In the genomic region with DNA sequence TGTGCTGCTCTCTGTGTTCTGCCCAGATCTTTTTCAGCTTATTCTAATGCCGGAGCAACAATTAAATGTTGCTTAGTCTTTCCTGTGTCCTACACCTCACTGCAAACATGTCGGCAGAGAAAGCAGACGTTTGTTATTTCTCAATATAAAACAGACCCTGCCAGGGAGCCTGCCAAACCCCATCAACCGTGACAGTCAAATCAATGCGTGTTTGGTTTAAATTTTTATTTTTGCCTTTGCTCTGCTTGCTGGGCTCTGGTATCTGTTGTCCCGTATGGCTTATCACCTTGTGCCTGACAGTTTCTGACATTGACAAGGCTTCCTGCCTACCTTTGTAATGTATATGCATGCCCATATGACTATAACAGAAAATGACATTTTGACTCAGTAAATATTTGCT, we compare ENCODE assay signal across 19 mouse cellular contexts.
DNase-seq lines count a peak whose midpoint lies in the region; ATAC-seq and TF ChIP-seq lines count a peak whose summit lies in the region.
"Had no signal": no experiment of that assay in that cellular context is flagged by ENCODE, and none has a peak within 500 bp of the region (broad histone marks: within the 10 kb centered on the region; RNA-seq: fewer than 3 reads in every experiment).

No protein-coding gene starts in this region.

- H3K4me2 ChIP-seq in hindbrain, embryonic 14.5 days (replicated peaks) = no peak overlapping the region
- no peak overlapping the region for H3K4me2 ChIP-seq in hindbrain, postnatal 0 days (ENCODE audit: low read depth, low read length)
- no peak overlapping the region for H3K4me2 ChIP-seq in embryonic facial prominence, embryonic 12.5 days (replicated peaks)
- peak overlapping the region; percentile 23; the same call in 1 of the 2 replicates for H3K4me2 ChIP-seq in midbrain, embryonic 14.5 days (ENCODE audit: low read length)
- H3K4me2 ChIP-seq: limb, embryonic 15.5 days; lung, embryonic 14.5 days had no signal

- no peaks in the 10 kb centered on the region for H3K36me3 ChIP-seq in hindbrain, embryonic 14.5 days (replicated peaks; ENCODE audit: control insufficient read depth, insufficient read depth)
- H3K36me3 ChIP-seq in hindbrain, postnatal 0 days (ENCODE audit: insufficient read depth, low read length) = no peaks in the 10 kb centered on the region
- no peaks in the 10 kb centered on the region for H3K36me3 ChIP-seq in embryonic facial prominence, embryonic 12.5 days
- H3K36me3 ChIP-seq in midbrain, embryonic 14.5 days (ENCODE audit: control insufficient read depth, insufficient read depth, low read length) = no peaks in the 10 kb centered on the region
- no peaks in the 10 kb centered on the region for H3K36me3 ChIP-seq in thymus, adult 2 months (ENCODE audit: control insufficient read depth, insufficient read depth, low read length)
- H3K36me3 ChIP-seq: G1E; limb, embryonic 15.5 days had no signal

- H3K27ac ChIP-seq in hindbrain, embryonic 14.5 days = peak overlapping the region; percentile 65
- H3K27ac ChIP-seq in hindbrain, postnatal 0 days = no peak overlapping the region
- 0 out of 2 replicates have a peak overlapping the region, but pooled peaks have one; percentile 12 for H3K27ac ChIP-seq in embryonic facial prominence, embryonic 12.5 days
- H3K27ac ChIP-seq in midbrain, embryonic 14.5 days (replicated peaks; ENCODE audit: low read depth, low read length) = peak overlapping the region; percentile 71
- no peak overlapping the region for H3K27ac ChIP-seq in thymus, adult 2 months (ENCODE audit: control insufficient read depth, insufficient read depth, low read length)
- H3K27ac ChIP-seq: kidney, postnatal 0 days; left cerebral cortex, adult 2 months; limb, embryonic 15.5 days; macrophage had no signal

- TF ChIP-seq POLR2A in thymus, adult 2 months (IDR thresholded peaks at IDR 0.05; ENCODE audit: control insufficient read depth, extremely low read depth, insufficient read depth, low read length, poor library complexity) = no peak

- 21% methylated on average over 6 of the region's 6 CpGs for WGBS in hindbrain, embryonic 14.5 days
- WGBS in hindbrain, postnatal 0 days = 22% methylated on average over 6 of the region's 6 CpGs
- 22% methylated on average over 6 of the region's 6 CpGs for WGBS in embryonic facial prominence, embryonic 12.5 days
- WGBS in midbrain, embryonic 14.5 days = 5% methylated on average over 6 of the region's 6 CpGs
- WGBS in thymus, adult 2 months = 88% methylated on average over 6 of the region's 6 CpGs

- peak; percentile 35 for ATAC-seq in hindbrain, embryonic 14.5 days (ENCODE audit: low FRiP score)
- ATAC-seq in hindbrain, postnatal 0 days = no peak
- peak; percentile 19; the same call in 1 of the 2 replicates for ATAC-seq in embryonic facial prominence, embryonic 12.5 days (ENCODE audit: insufficient number of reproducible peaks, insufficient read depth, low FRiP score, low TSS enrichment)
- ATAC-seq in midbrain, embryonic 14.5 days (ENCODE audit: low FRiP score, low TSS enrichment) = peak; percentile 58
- ATAC-seq in CD4-positive, CD25-positive, alpha-beta regulatory T cell, adult 4 months = no peak

- no peak for DNase-seq in hindbrain, embryonic 14.5 days (ENCODE audit: low spot score)
- DNase-seq in hindbrain, postnatal 0 days (ENCODE audit: low spot score) = no peak
- DNase-seq in MN1 (ENCODE audit: low spot score) = peak; percentile 44
- DNase-seq in midbrain, embryonic 14.5 days = peak; percentile 64
- DNase-seq in thymus, adult 2 months = no peak
- DNase-seq in thymus, postnatal 25 days = no peak
- DNase-seq: adrenal gland, adult 8-10 months; cerebellum, adult 2 months; lung, embryonic 14.5 days; right cerebral cortex, postnatal 4 days; thymus, adult 18-20 months had no signal

- no peak overlapping the region for H3K9ac ChIP-seq in hindbrain, embryonic 14.5 days
- no peak overlapping the region for H3K9ac ChIP-seq in hindbrain, postnatal 0 days (replicated peaks; ENCODE audit: low read length)
- no peak overlapping the region for H3K9ac ChIP-seq in embryonic facial prominence, embryonic 12.5 days
- H3K9ac ChIP-seq in midbrain, embryonic 14.5 days (replicated peaks; ENCODE audit: low read length) = no peak overlapping the region
- H3K9ac ChIP-seq: limb, embryonic 15.5 days; lung, embryonic 14.5 days had no signal

- peaks cover 10% of the 10 kb centered on the region; the same call in 1 of the 2 replicates for H3K4me1 ChIP-seq in hindbrain, embryonic 14.5 days (replicated peaks; ENCODE audit: control insufficient read depth, insufficient read depth, low read length)
- no peaks in the 10 kb centered on the region for H3K4me1 ChIP-seq in hindbrain, postnatal 0 days (ENCODE audit: insufficient read depth, low read length)
- peaks cover 16% of the 10 kb centered on the region for H3K4me1 ChIP-seq in embryonic facial prominence, embryonic 12.5 days
- H3K4me1 ChIP-seq in midbrain, embryonic 14.5 days (ENCODE audit: control insufficient read depth, insufficient read depth, low read length) = 0 out of 2 replicates have a peak, but pooled peaks cover 12% of the 10 kb centered on the region
- H3K4me1 ChIP-seq in thymus, adult 2 months (replicated peaks; ENCODE audit: control insufficient read depth, insufficient read depth, low read length) = no peaks in the 10 kb centered on the region

- no peaks in the 10 kb centered on the region for H3K9me3 ChIP-seq in hindbrain, embryonic 14.5 days (ENCODE audit: control insufficient read depth, low read length)
- H3K9me3 ChIP-seq in hindbrain, postnatal 0 days (ENCODE audit: low read length) = no peaks in the 10 kb centered on the region
- no peaks in the 10 kb centered on the region for H3K9me3 ChIP-seq in embryonic facial prominence, embryonic 12.5 days
- no peaks in the 10 kb centered on the region for H3K9me3 ChIP-seq in midbrain, embryonic 14.5 days (ENCODE audit: control insufficient read depth, low read length)
- H3K9me3 ChIP-seq: G1E; limb, embryonic 15.5 days had no signal

- no peaks in the 10 kb centered on the region for H3K27me3 ChIP-seq in hindbrain, embryonic 14.5 days (ENCODE audit: control insufficient read depth, insufficient read depth, low read length)
- no peaks in the 10 kb centered on the region for H3K27me3 ChIP-seq in hindbrain, postnatal 0 days (ENCODE audit: insufficient read depth, low read length)
- no peaks in the 10 kb centered on the region for H3K27me3 ChIP-seq in embryonic facial prominence, embryonic 12.5 days
- no peaks in the 10 kb centered on the region for H3K27me3 ChIP-seq in midbrain, embryonic 14.5 days (ENCODE audit: control insufficient read depth, insufficient read depth, low read length)
- H3K27me3 ChIP-seq in thymus, adult 2 months (ENCODE audit: control insufficient read depth, insufficient read depth, low read length) = no peaks in the 10 kb centered on the region
- H3K27me3 ChIP-seq: limb, embryonic 15.5 days had no signal

- no peak overlapping the region for H3K4me3 ChIP-seq in hindbrain, embryonic 14.5 days (replicated peaks; ENCODE audit: low read length)
- H3K4me3 ChIP-seq in hindbrain, postnatal 0 days (ENCODE audit: low read length) = no peak overlapping the region
- no peak overlapping the region for H3K4me3 ChIP-seq in embryonic facial prominence, embryonic 12.5 days
- H3K4me3 ChIP-seq in midbrain, embryonic 14.5 days (replicated peaks; ENCODE audit: low read depth, low read length) = no peak overlapping the region
- H3K4me3 ChIP-seq in thymus, adult 2 months (ENCODE audit: control insufficient read depth, insufficient read depth, low read length) = no peak overlapping the region
- H3K4me3 ChIP-seq: erythroblast, embryonic 14.5 days; left cerebral cortex, adult 2 months; limb, embryonic 15.5 days had no signal

- no peak for TF ChIP-seq CTCF in hindbrain, postnatal 0 days (IDR thresholded peaks at IDR 0.05; ENCODE audit: low read depth)
- no peak for TF ChIP-seq CTCF in thymus, adult 2 months (IDR thresholded peaks at IDR 0.05; ENCODE audit: borderline replicate concordance, control insufficient read depth, extremely low read depth, insufficient read depth, low read length, poor library complexity)

Comparison
In these comparisons a context has a peak if more than half of its experiments do, and no peak if none do; other contexts are left out.
1. ATAC-seq: peak in hindbrain, embryonic 14.5 days (single experiment), embryonic facial prominence, embryonic 12.5 days (single experiment) and midbrain, embryonic 14.5 days (single experiment); none in hindbrain, postnatal 0 days (single experiment) and CD4-positive, CD25-positive, alpha-beta regulatory T cell, adult 4 months (single experiment).
2. H3K27ac ChIP-seq: peak in hindbrain, embryonic 14.5 days (single experiment), embryonic facial prominence, embryonic 12.5 days (single experiment) and midbrain, embryonic 14.5 days (single experiment); none in hindbrain, postnatal 0 days (single experiment) and thymus, adult 2 months (single experiment).
3. DNase-seq: peak in MN1 (single experiment) and midbrain, embryonic 14.5 days (single experiment); none in hindbrain, embryonic 14.5 days (single experiment), hindbrain, postnatal 0 days (single experiment), thymus, adult 2 months (single experiment) and thymus, postnatal 25 days (single experiment).